Mouse (Mus musculus): ENCODE measurements around the gene Ier2. TPM values are rescaled to one million over a fixed set of nuclear protein-coding genes. Genes with fewer than 3 reads are reported as not detected.

Ier2 gene
- 75.7 TPM for polyA plus RNA-seq (2012; fragmentation: generic; extraction: Trizol)

GRCm38 (mm10) chr8:84662581-84663065, at the start of gene Ier2:
Gene Ier2 (minus strand): TSS chr8:84662852.
- Histone ChIP-seq H3K27me3 (ENCODE audit: control insufficient read depth, insufficient read depth, insufficient read length) (no peaks in the 10 kb centered on the region), H3ac (ENCODE audit: control insufficient read depth, insufficient read length) (peak within 1 kb of the TSS; percentile 77), H3K4me2 (ENCODE audit: low read depth) (peak within 1 kb of the TSS; percentile 92), H3K4me3 (peak within 1 kb of the TSS; percentile 99), H3K79me2 (ENCODE audit: control insufficient read depth, insufficient read depth) (peaks cover 21% of the 10 kb centered on the region), H3K36me3 (ENCODE audit: control insufficient read depth, insufficient read depth) (no peaks in the 10 kb centered on the region)
- TF ChIP-seq E2F4 (IDR thresholded peaks at IDR 0.05; ENCODE audit: insufficient read depth): no peak
- no peak for TF ChIP-seq USF1 (IDR thresholded peaks at IDR 0.05; ENCODE audit: low read depth)
- peak; percentile 32 for TF ChIP-seq TCF3 (IDR thresholded peaks at IDR 0.05; ENCODE audit: insufficient read length, low read depth)
- peak; percentile 95 for TF ChIP-seq POLR2A (IDR thresholded peaks at IDR 0.05; ENCODE audit: insufficient read length, low read depth)
- TF ChIP-seq POLR2AphosphoS2 (IDR thresholded peaks at IDR 0.05; ENCODE audit: insufficient read length, low read depth): peak; percentile 99
- TF ChIP-seq MYOD1 (IDR thresholded peaks at IDR 0.05; ENCODE audit: control insufficient read depth in 1 of 3, insufficient read length in 2 of 3, low read depth in 2 of 3): peak in 1 of 3 experiments; percentile 31
- TF ChIP-seq REST (IDR thresholded peaks at IDR 0.05; ENCODE audit: insufficient read depth, insufficient read length): peak; percentile 32
- TF ChIP-seq SRF (IDR thresholded peaks at IDR 0.05; ENCODE audit: control insufficient read depth, insufficient read length, low read depth): peak; percentile 53

GRCm38 (mm10) chr8:84711933-84712758, 49.5 kb upstream of the Ier2 start:
- peaks cover 5% of the 10 kb centered on the region for H3K36me3 ChIP-seq (ENCODE audit: control insufficient read depth, insufficient read depth)
- H3K79me2 ChIP-seq (ENCODE audit: control insufficient read depth, insufficient read depth): no peaks in the 10 kb centered on the region
- H3K4me2 ChIP-seq (ENCODE audit: low read depth): peak overlapping the region; percentile 68
- no peak overlapping the region for H3K4me3 ChIP-seq
- H3K27me3 ChIP-seq (ENCODE audit: control insufficient read depth, insufficient read depth, insufficient read length): no peaks in the 10 kb centered on the region
- no peak overlapping the region for H3ac ChIP-seq (ENCODE audit: control insufficient read depth, insufficient read length)
- no peak for TF ChIP-seq REST (IDR thresholded peaks at IDR 0.05; ENCODE audit: insufficient read depth, insufficient read length)
- peak; percentile 48; the same call in 1 of the 2 replicates for TF ChIP-seq CEBPB (IDR thresholded peaks at IDR 0.05; ENCODE audit: insufficient read depth, poor library complexity, severe bottlenecking)
- peak; percentile 15 for TF ChIP-seq POLR2A (IDR thresholded peaks at IDR 0.05; ENCODE audit: insufficient read length, low read depth)

- H3ac ChIP-seq (ENCODE audit: control insufficient read depth, insufficient read length): no peak overlapping the region
- no peaks in the 10 kb centered on the region for H3K27me3 ChIP-seq (ENCODE audit: control insufficient read depth, insufficient read depth, insufficient read length)
- TF ChIP-seq POLR2A (IDR thresholded peaks at IDR 0.05; ENCODE audit: insufficient read length, low read depth): peak; percentile 13
- TF ChIP-seq SRF (IDR thresholded peaks at IDR 0.05; ENCODE audit: control insufficient read depth, insufficient read length, low read depth): no peak
- no peak for TF ChIP-seq POLR2AphosphoS2 (IDR thresholded peaks at IDR 0.05; ENCODE audit: insufficient read length, low read depth)
- H3K79me2 ChIP-seq (ENCODE audit: control insufficient read depth, insufficient read depth): no peaks in the 10 kb centered on the region
- H3K4me2 ChIP-seq (ENCODE audit: low read depth): peak overlapping the region; percentile 68
- H3K36me3 ChIP-seq (ENCODE audit: control insufficient read depth, insufficient read depth): peaks cover 5% of the 10 kb centered on the region
- H3K4me3 ChIP-seq: no peak overlapping the region
Measured at GRCm38 (mm10) chr8:84711312-84711711, 48.7 kb upstream of the Ier2 start.

GRCm38 (mm10) chr8:84709931-84710330, 47.3 kb upstream of the Ier2 start:
- Histone ChIP-seq H3K36me3 (ENCODE audit: control insufficient read depth, insufficient read depth) (peaks cover 5% of the 10 kb centered on the region), H3K27me3 (ENCODE audit: control insufficient read depth, insufficient read depth, insufficient read length) (no peaks in the 10 kb centered on the region), H3ac (ENCODE audit: control insufficient read depth, insufficient read length) (no peak overlapping the region), H3K4me3 (no peak overlapping the region), H3K4me2 (ENCODE audit: low read depth) (no peak overlapping the region), H3K79me2 (ENCODE audit: control insufficient read depth, insufficient read depth) (no peaks in the 10 kb centered on the region)
- no peak for TF ChIP-seq CEBPB (IDR thresholded peaks at IDR 0.05; ENCODE audit: insufficient read depth, poor library complexity, severe bottlenecking)
- TF ChIP-seq POLR2AphosphoS2 (IDR thresholded peaks at IDR 0.05; ENCODE audit: insufficient read length, low read depth): no peak
- no peak for TF ChIP-seq SRF (IDR thresholded peaks at IDR 0.05; ENCODE audit: control insufficient read depth, insufficient read length, low read depth)
- no peak for TF ChIP-seq TCF3 (IDR thresholded peaks at IDR 0.05; ENCODE audit: insufficient read length, low read depth)
- TF ChIP-seq MAX (IDR thresholded peaks at IDR 0.05; ENCODE audit: low read depth): no peak

GRCm38 (mm10) chr8:84708774-84709475, 46.3 kb upstream of the Ier2 start:
- H3K4me3 ChIP-seq: no peak overlapping the region
- no peak for TF ChIP-seq TCF3 (IDR thresholded peaks at IDR 0.05; ENCODE audit: insufficient read length, low read depth)
- TF ChIP-seq POLR2A (IDR thresholded peaks at IDR 0.05; ENCODE audit: insufficient read length, low read depth): peak; percentile 19
- no peak overlapping the region for H3K4me2 ChIP-seq (ENCODE audit: low read depth)
- no peaks in the 10 kb centered on the region for H3K79me2 ChIP-seq (ENCODE audit: control insufficient read depth, insufficient read depth)
- H3K27me3 ChIP-seq (ENCODE audit: control insufficient read depth, insufficient read depth, insufficient read length): no peaks in the 10 kb centered on the region
- no peak overlapping the region for H3ac ChIP-seq (ENCODE audit: control insufficient read depth, insufficient read length)
- peaks cover 5% of the 10 kb centered on the region for H3K36me3 ChIP-seq (ENCODE audit: control insufficient read depth, insufficient read depth)

GRCm38 (mm10) chr8:84708071-84708541, 45.5 kb upstream of the Ier2 start:
- Histone ChIP-seq H3ac (ENCODE audit: control insufficient read depth, insufficient read length) (no peak overlapping the region), H3K36me3 (ENCODE audit: control insufficient read depth, insufficient read depth) (peaks cover under 1% of the 10 kb centered on the region), H3K27me3 (ENCODE audit: control insufficient read depth, insufficient read depth, insufficient read length) (no peaks in the 10 kb centered on the region), H3K79me2 (ENCODE audit: control insufficient read depth, insufficient read depth) (no peaks in the 10 kb centered on the region), H3K4me3 (no peak overlapping the region), H3K4me2 (ENCODE audit: low read depth) (no peak overlapping the region)
- TF ChIP-seq TCF12 (IDR thresholded peaks at IDR 0.05; ENCODE audit: insufficient read depth, poor library complexity, severe bottlenecking): no peak
- TF ChIP-seq TCF3 (IDR thresholded peaks at IDR 0.05; ENCODE audit: insufficient read length, low read depth): no peak
- TF ChIP-seq POLR2AphosphoS2 (IDR thresholded peaks at IDR 0.05; ENCODE audit: insufficient read length, low read depth): no peak
- no peak for TF ChIP-seq SRF (IDR thresholded peaks at IDR 0.05; ENCODE audit: control insufficient read depth, insufficient read length, low read depth)
- no peak for TF ChIP-seq CEBPB (IDR thresholded peaks at IDR 0.05; ENCODE audit: insufficient read depth, poor library complexity, severe bottlenecking)
- TF ChIP-seq USF1 (IDR thresholded peaks at IDR 0.05; ENCODE audit: low read depth): no peak
- no peak for TF ChIP-seq REST (IDR thresholded peaks at IDR 0.05; ENCODE audit: insufficient read depth, insufficient read length)
- TF ChIP-seq MAX (IDR thresholded peaks at IDR 0.05; ENCODE audit: low read depth): no peak
- no peak for TF ChIP-seq MYOD1 (IDR thresholded peaks at IDR 0.05; ENCODE audit: control insufficient read depth in 1 of 3, insufficient read length in 2 of 3, low read depth in 2 of 3)
- TF ChIP-seq MYOG (IDR thresholded peaks at IDR 0.05; ENCODE audit: control insufficient read depth in 1 of 3, insufficient read depth in 1 of 3, insufficient read length in 2 of 3, low read depth in 2 of 3): no peak

Measured in myocyte (in vitro differentiated cells).